Mouse (Mus musculus) MEL (cell line): ENCODE data around the gene Htr6. TPM values are rescaled to one million over a fixed set of nuclear protein-coding genes. Genes with fewer than 3 reads are reported as not detected.

Experiments used
- DNase-seq: peaks from one replicate; pipeline ENCODE4 v3.0.0; 2011; ENCODE audit warnings: low read depth, low spot score
- H3K27ac ChIP-seq: 2 replicates; pipeline ENCODE4 v1.5.1; 2012; ENCODE audit warnings: low read depth, mild to moderate bottlenecking, control low read depth, low read length, moderate library complexity; ENCODE audit not compliant: control insufficient read depth
- H3K27me3 ChIP-seq, 2 experiments: fragments of 150-350 bp in 1 of 2; sonication (generic) in 1 of 2; 2 replicates each; pipeline ENCODE4 v1.6.1; 2012; ENCODE audit warnings: low read length in 2 of 2, mild to moderate bottlenecking in 2 of 2, improper control_type of control experiment in 1 of 2, moderate library complexity in 1 of 2; ENCODE audit not compliant: insufficient read depth in 2 of 2, control insufficient read depth in 1 of 2
- H3K36me3 ChIP-seq, 2 experiments: 2 replicates each; pipeline ENCODE4 v1.6.1; 2012 to 2014; ENCODE audit warnings: low read length in 2 of 2, improper control_type of control experiment in 1 of 2, inconsistent platforms in 1 of 2, mild to moderate bottlenecking in 1 of 2; ENCODE audit not compliant: insufficient read depth in 2 of 2, control insufficient read depth in 1 of 2
- H3K4me1 ChIP-seq, 2 experiments: fragments of 150-350 bp in 1 of 2; sonication (generic) in 1 of 2; 2 replicates each; pipeline ENCODE4 v1.6.1; 2012; ENCODE audit warnings: low read length in 2 of 2, improper control_type of control experiment in 1 of 2, mild to moderate bottlenecking in 1 of 2; ENCODE audit not compliant: insufficient read depth in 2 of 2, control insufficient read depth in 1 of 2
- H3K4me3 ChIP-seq, 2 experiments: fragments of 150-350 bp in 1 of 2; sonication (generic) in 1 of 2; 2 replicates each; pipeline ENCODE4 v1.5.1; 2012; ENCODE audit warnings: low read depth in 2 of 2, low read length in 2 of 2, mild to moderate bottlenecking in 2 of 2, moderate library complexity in 2 of 2, control low read depth in 1 of 2, improper control_type of control experiment in 1 of 2; ENCODE audit not compliant: control insufficient read depth in 1 of 2, insufficient read depth in 1 of 2
- H3K79me2 ChIP-seq: 2 replicates; pipeline ENCODE4 v1.6.1; 2012; ENCODE audit warnings: mild to moderate bottlenecking, low read length, moderate library complexity; ENCODE audit not compliant: control insufficient read depth, poor library complexity, insufficient read depth
- H3K9ac ChIP-seq: 2 replicates; pipeline ENCODE4 v1.6.1; 2012; ENCODE audit warnings: low read depth, mild to moderate bottlenecking, control low read depth, low read length, moderate library complexity; ENCODE audit not compliant: control insufficient read depth, poor library complexity, severe bottlenecking
- H3K9me3 ChIP-seq: fragments of 150-350 bp; sonication (generic); replicated peaks from 2 replicates; pipeline ENCODE4 v1.6.1; 2012; ENCODE audit warnings: mild to moderate bottlenecking, low read length, improper control_type of control experiment, moderate library complexity; ENCODE audit not compliant: insufficient read depth
- CHD2 ChIP-seq: IDR thresholded peaks from 2 replicates; pipeline ENCODE4 v1.6.1; 2011; ENCODE audit warnings: low read length, improper control_type of control experiment
- ELF1 ChIP-seq: IDR thresholded peaks from 2 replicates; pipeline ENCODE4 v1.6.1; 2014; ENCODE audit warnings: low read depth, mild to moderate bottlenecking, inconsistent platforms, low read length, improper control_type of control experiment, moderate library complexity
- EP300 ChIP-seq, 2 experiments: IDR thresholded peaks; 2 replicates each; pipeline ENCODE4 v1.6.1; 2011; ENCODE audit warnings: improper control_type of control experiment in 2 of 2, low read length in 2 of 2, low read depth in 1 of 2, mild to moderate bottlenecking in 1 of 2
- GABPA ChIP-seq: IDR thresholded peaks from 2 replicates; pipeline ENCODE4 v1.6.1; 2012; ENCODE audit warnings: low read depth, mild to moderate bottlenecking, inconsistent platforms, low read length, improper control_type of control experiment, moderate library complexity
- HCFC1 ChIP-seq: IDR thresholded peaks from 2 replicates; pipeline ENCODE4 v1.6.1; 2012; ENCODE audit warnings: low read depth, mild to moderate bottlenecking, inconsistent platforms, low read length, improper control_type of control experiment, moderate library complexity
- MAX ChIP-seq: IDR thresholded peaks from 2 replicates; pipeline ENCODE4 v1.6.1; 2011; ENCODE audit warnings: low read length, improper control_type of control experiment
- MAZ ChIP-seq: IDR thresholded peaks from 2 replicates; pipeline ENCODE4 v1.6.1; 2012; ENCODE audit warnings: low read depth, mild to moderate bottlenecking, inconsistent platforms, low read length, improper control_type of control experiment
- MXI1 ChIP-seq: IDR thresholded peaks from 2 replicates; pipeline ENCODE4 v1.6.1; 2011; ENCODE audit warnings: mild to moderate bottlenecking, low read depth, low read length, improper control_type of control experiment
- POLR2A ChIP-seq, 2 experiments: IDR thresholded peaks; 2 replicates each; pipeline ENCODE4 v1.6.1; 2011 to 2012; ENCODE audit warnings: low read length in 2 of 2, mild to moderate bottlenecking in 2 of 2, control low read depth in 1 of 2, improper control_type of control experiment in 1 of 2, low read depth in 1 of 2, moderate library complexity in 1 of 2; ENCODE audit not compliant: control insufficient read depth in 1 of 2, insufficient read depth in 1 of 2, poor library complexity in 1 of 2
- POLR2AphosphoS2 ChIP-seq: IDR thresholded peaks from 2 replicates; pipeline ENCODE4 v1.6.1; 2011; ENCODE audit warnings: low read length, improper control_type of control experiment
- POLR2AphosphoS5 ChIP-seq: IDR thresholded peaks from 2 replicates; pipeline ENCODE4 v1.6.1; 2012; ENCODE audit warnings: low read depth, borderline replicate concordance, mild to moderate bottlenecking, inconsistent platforms, low read length, moderate library complexity, mixed read lengths
- RCOR1 ChIP-seq: IDR thresholded peaks from 2 replicates; pipeline ENCODE4 v1.6.1; 2012; ENCODE audit warnings: low read depth, mild to moderate bottlenecking, inconsistent platforms, low read length, improper control_type of control experiment
- TAL1 ChIP-seq: IDR thresholded peaks from 2 replicates; pipeline ENCODE4 v1.6.1; 2012; ENCODE audit warnings: mild to moderate bottlenecking, inconsistent platforms, low read length, moderate library complexity, mixed read lengths
- TBP ChIP-seq: IDR thresholded peaks from 2 replicates; pipeline ENCODE4 v1.8.0; 2011; ENCODE audit warnings: low read depth, low read length, improper control_type of control experiment
- TCF12 ChIP-seq: IDR thresholded peaks from 2 replicates; pipeline ENCODE4 v1.6.1; 2014; ENCODE audit warnings: low read depth, mild to moderate bottlenecking, inconsistent platforms, low read length, improper control_type of control experiment, moderate library complexity
- USF1 ChIP-seq: IDR thresholded peaks from 2 replicates; pipeline ENCODE4 v1.6.1; 2014; ENCODE audit warnings: low read depth, mild to moderate bottlenecking, inconsistent platforms, low read length, improper control_type of control experiment, moderate library complexity
- ZC3H11A ChIP-seq: IDR thresholded peaks from 2 replicates; pipeline ENCODE4 v1.6.1; 2012; ENCODE audit warnings: low read depth, mild to moderate bottlenecking, inconsistent platforms, low read length, improper control_type of control experiment
- ZMIZ1 ChIP-seq: IDR thresholded peaks from 2 replicates; pipeline ENCODE4 v1.6.1; 2012; ENCODE audit warnings: low read depth, mild to moderate bottlenecking, inconsistent platforms, low read length, improper control_type of control experiment, moderate library complexity
- polyA plus RNA-seq, 2 experiments: library from polyadenylated mRNA; stranded (reverse) in 1 of 2; unstranded in 1 of 2; fragments of >175 nt in 1 of 2; fragments of >200 nt in 1 of 2; gene quantifications; 2 replicates each; pipeline versions ENCODE4 v1.2.1 to v1.2.4; 2012; ENCODE audit warnings: low replicate concordance in 2 of 2, low read depth in 1 of 2; ENCODE audit not compliant: insufficient read length in 2 of 2, insufficient read depth in 1 of 2, missing spikeins in 1 of 2
- total RNA-seq: library from RNA; depleted of rRNA; stranded (reverse); fragments of 300-350 nt; gene quantifications from 2 replicates; pipeline ENCODE4 v1.2.3, GENCODE M21; 2012; rRNA removed

The Htr6 gene
- total RNA-seq (0.08 TPM in 1 of 2 replicates, not detected in the other), polyA plus RNA-seq (not detected)

- Histone ChIP-seq H3K9me3 (no peaks in the 10 kb centered on the region), H3K27me3 (no peaks in the 10 kb centered on the region), H3K27ac (no peak within 1 kb of the TSS), H3K36me3 (no peaks in the 10 kb centered on the region), H3K4me3 (no peak within 1 kb of the TSS), H3K79me2 (no peaks in the 10 kb centered on the region), H3K9ac (no peak within 1 kb of the TSS), H3K4me1 (no peaks in the 10 kb centered on the region)
- TF ChIP-seq TCF12 (no peak), TBP (no peak), ELF1 (no peak), POLR2AphosphoS2 (no peak), CHD2 (no peak)
- DNase-seq: no peak
Measured at GRCm38 (mm10) chr4:139075041-139075711, at the start of gene Htr6. Gene Htr6, minus strand, starts transcription at chr4:139075570.

GRCm38 (mm10) chr4:139124940-139125339, 49.6 kb upstream of the Htr6 start:
- Histone ChIP-seq H3K36me3 (peaks cover 1 to 50% of the 10 kb centered on the region in 2 experiments; a peak in 3 of 4 replicates), H3K9me3 (no peaks in the 10 kb centered on the region), H3K4me3 (no peak overlapping the region), H3K27ac (no peak overlapping the region), H3K79me2 (peaks cover 92% of the 10 kb centered on the region), H3K27me3 (no peaks in the 10 kb centered on the region), H3K4me1 (peaks cover 22 to 39% of the 10 kb centered on the region in 2 experiments), H3K9ac (no peak overlapping the region)
- TF ChIP-seq HCFC1 (no peak), ZMIZ1 (no peak), TAL1 (no peak), ZC3H11A (no peak), TBP (no peak), USF1 (no peak), MXI1 (no peak), POLR2A (IDR thresholded peaks at IDR 0.05; ENCODE audit: control insufficient read depth in 1 of 2, insufficient read depth in 1 of 2, low read depth in 1 of 2, low read length in 2 of 2, poor library complexity in 1 of 2) (no peak), POLR2AphosphoS5 (no peak), GABPA (no peak), CHD2 (no peak), RCOR1 (no peak), EP300 (IDR thresholded peaks at IDR 0.05; ENCODE audit: low read depth in 1 of 2, low read length in 2 of 2) (no peak), MAX (no peak), MAZ (no peak)
- DNase-seq: no peak
